Comparison of ENCODE assay signal across 8 mouse cellular contexts in genomic region chr1:171269848-171270572, GRCm38 (mm10). TPM values are rescaled to one million over a fixed set of nuclear protein-coding genes. Genes with fewer than 3 reads are reported as not detected.
DNase-seq lines count a peak whose midpoint lies in the region; ATAC-seq and TF ChIP-seq lines count a peak whose summit lies in the region.

Gene B4galt3 (plus strand): TSS chr1:171270328.

- peak within 1 kb of the TSS; percentile 75 for H3K9ac ChIP-seq in heart, embryonic 11.5 days (ENCODE audit: low read depth, low read length)
- peak within 1 kb of the TSS; percentile 69 for H3K9ac ChIP-seq in kidney, embryonic 15.5 days
- peak within 1 kb of the TSS; percentile 74 for H3K9ac ChIP-seq in limb, embryonic 15.5 days
- peak within 1 kb of the TSS; percentile 82 for H3K9ac ChIP-seq in midbrain, postnatal 0 days (replicated peaks; ENCODE audit: low read length, poor library complexity, severe bottlenecking)

- H3K9me3 ChIP-seq in heart, embryonic 11.5 days (replicated peaks; ENCODE audit: control insufficient read depth, low read length), result no peaks in the 10 kb centered on the region
- H3K9me3 ChIP-seq in kidney, embryonic 15.5 days (replicated peaks), result no peaks in the 10 kb centered on the region
- H3K9me3 ChIP-seq in limb, embryonic 15.5 days, result no peaks in the 10 kb centered on the region
- H3K9me3 ChIP-seq in midbrain, postnatal 0 days (ENCODE audit: low read length), result no peaks in the 10 kb centered on the region

- DNase-seq in B cell, adult 2 months, result peak; percentile 99
- peak; percentile 97 for DNase-seq in brain, adult 2 months (ENCODE audit: low read depth, low spot score)
- peak; percentile 92 for DNase-seq in midbrain, postnatal 0 days (ENCODE audit: low spot score)
- DNase-seq in spleen, postnatal 10 days (ENCODE audit: low spot score in 2 of 2), result peak; percentile 99

- peak within 1 kb of the TSS; percentile 43; the same call in 1 of the 2 replicates for H3K27ac ChIP-seq in heart, embryonic 11.5 days (ENCODE audit: low read depth, low read length)
- peak within 1 kb of the TSS; percentile 85 for H3K27ac ChIP-seq in kidney, embryonic 15.5 days
- peak within 1 kb of the TSS; percentile 74 for H3K27ac ChIP-seq in limb, embryonic 15.5 days
- H3K27ac ChIP-seq in midbrain, postnatal 0 days (ENCODE audit: low read depth, low read length), result peak within 1 kb of the TSS; percentile 55

- peaks cover 14% of the 10 kb centered on the region for H3K36me3 ChIP-seq in heart, embryonic 11.5 days (ENCODE audit: control insufficient read depth, insufficient read depth, low read length)
- H3K36me3 ChIP-seq in kidney, embryonic 15.5 days, result peaks cover 34% of the 10 kb centered on the region
- peaks cover 30% of the 10 kb centered on the region for H3K36me3 ChIP-seq in limb, embryonic 15.5 days
- peaks cover 14% of the 10 kb centered on the region; the same call in 1 of the 2 replicates for H3K36me3 ChIP-seq in midbrain, postnatal 0 days (ENCODE audit: insufficient read depth, low read length)

- peak within 1 kb of the TSS; percentile 83 for H3K4me3 ChIP-seq in heart, embryonic 11.5 days (ENCODE audit: low read depth, low read length)
- peak within 1 kb of the TSS; percentile 82 for H3K4me3 ChIP-seq in kidney, embryonic 15.5 days (replicated peaks)
- H3K4me3 ChIP-seq in limb, embryonic 15.5 days, result peak within 1 kb of the TSS; percentile 80
- H3K4me3 ChIP-seq in midbrain, postnatal 0 days (ENCODE audit: low read depth, low read length), result peak within 1 kb of the TSS; percentile 87

- no peaks in the 10 kb centered on the region for H3K27me3 ChIP-seq in heart, embryonic 11.5 days (ENCODE audit: control insufficient read depth, insufficient read depth, low read length)
- H3K27me3 ChIP-seq in kidney, embryonic 15.5 days, result no peaks in the 10 kb centered on the region
- H3K27me3 ChIP-seq in limb, embryonic 15.5 days, result no peaks in the 10 kb centered on the region
- H3K27me3 ChIP-seq in midbrain, postnatal 0 days (ENCODE audit: insufficient read depth, low read length), result no peaks in the 10 kb centered on the region

- peak; percentile 95 for ATAC-seq in erythroblast, adult 5-6 weeks (replicated peaks; ENCODE audit: low FRiP score, poor library complexity, severe bottlenecking)
- ATAC-seq in heart, embryonic 11.5 days (replicated peaks; ENCODE audit: insufficient number of reproducible peaks, low FRiP score, low TSS enrichment), result peak; percentile 94
- peak; percentile 95 for ATAC-seq in kidney, embryonic 15.5 days (replicated peaks; ENCODE audit: low FRiP score)
- peak; percentile 93 for ATAC-seq in limb, embryonic 15.5 days (ENCODE audit: insufficient number of reproducible peaks, low FRiP score, low TSS enrichment, low read depth)
- ATAC-seq in midbrain, postnatal 0 days (ENCODE audit: low FRiP score), result peak; percentile 92

- 3% methylated on average over 36 of the region's 36 CpGs for WGBS in heart, embryonic 11.5 days (ENCODE audit: insufficient replicate concordance)
- 3% methylated on average over 36 of the region's 36 CpGs for WGBS in kidney, embryonic 15.5 days
- 3% methylated on average over 36 of the region's 36 CpGs for WGBS in limb, embryonic 15.5 days
- WGBS in midbrain, postnatal 0 days, result 4% methylated on average over 35 of the region's 36 CpGs

- H3K4me1 ChIP-seq in heart, embryonic 11.5 days (ENCODE audit: control insufficient read depth, insufficient read depth, low read length), result peaks cover 11% of the 10 kb centered on the region
- H3K4me1 ChIP-seq in kidney, embryonic 15.5 days, result peaks cover 24% of the 10 kb centered on the region
- peaks cover 17% of the 10 kb centered on the region for H3K4me1 ChIP-seq in limb, embryonic 15.5 days
- peaks cover 9% of the 10 kb centered on the region; the same call in 1 of the 2 replicates for H3K4me1 ChIP-seq in midbrain, postnatal 0 days (ENCODE audit: insufficient read depth, low read length)

- H3K4me2 ChIP-seq in heart, embryonic 11.5 days, result peak within 1 kb of the TSS; percentile 83
- peak within 1 kb of the TSS; percentile 87 for H3K4me2 ChIP-seq in kidney, embryonic 15.5 days
- H3K4me2 ChIP-seq in limb, embryonic 15.5 days, result peak within 1 kb of the TSS; percentile 92
- peak within 1 kb of the TSS; percentile 89 for H3K4me2 ChIP-seq in midbrain, postnatal 0 days (ENCODE audit: low read depth, low read length, poor library complexity, severe bottlenecking)

- peak; percentile 22 for TF ChIP-seq CTCF in midbrain, postnatal 0 days (IDR thresholded peaks at IDR 0.05)

RNA-seq across cellular contexts. Expression of gene B4galt3, which starts in this region (rescaled TPM):
- total RNA-seq in erythroblast, adult 5-6 weeks (2015; ENCODE audit: low replicate concordance), result 8.1 and 11.3 TPM in 2 replicates
- 7.7 and 29.1 TPM in 2 replicates for total RNA-seq in erythroblast, adult 5-6 weeks (2017; ENCODE audit: low replicate concordance)
- polyA plus RNA-seq in heart, embryonic 11.5 days (2014; fragmentation: Nextera tagmentation; extraction: Ambion mirVana), result 48.4 and 49.4 TPM in 2 replicates
- 80.4 and 94.3 TPM in 2 replicates for polyA plus RNA-seq in kidney, embryonic 15.5 days (2015; fragmentation: Nextera tagmentation; extraction: Ambion mirVana)
- polyA plus RNA-seq in limb, embryonic 15.5 days (2015; fragmentation: Nextera tagmentation; extraction: Ambion mirVana), result 63.2 and 69.1 TPM in 2 replicates
- 77.0 and 94.9 TPM in 2 replicates for total RNA-seq in midbrain, postnatal 0 days (2014; rRNA removed)
- polyA plus RNA-seq in midbrain, postnatal 0 days (2015; fragmentation: Nextera tagmentation; extraction: Ambion mirVana), result 109 and 110 TPM in 2 replicates

Comparison
In these comparisons a context has a peak if more than half of its experiments do, and no peak if none do; other contexts are left out.
1. Peak in every context shown above with its lines: DNase-seq, ATAC-seq, H3K4me3 ChIP-seq and H3K27ac ChIP-seq.